Mouse (Mus musculus) gastrocnemius, postnatal 25 days (tissue): ENCODE results near the gene D930020B18Rik. TPM values are rescaled to one million over a fixed set of nuclear protein-coding genes. Genes with fewer than 3 reads are reported as not detected.

ENCODE experiments used
- DNase-seq: peaks from one replicate; pipeline ENCODE4 v3.0.0; 2022
- total RNA-seq, 2 experiments: library from RNA; stranded (reverse); gene quantifications; 1 replicate in 1 of 2; 2 replicates in 1 of 2; pipeline ENCODE4 v1.2.3; 2021

D930020B18Rik gene
- total RNA-seq, 2 experiments from 2014 or later: not detected

- no peak for DNase-seq
Observed at GRCm38 (mm10) chr10:121639573-121639972, 1.8 kb upstream of the D930020B18Rik start.

DNA sequence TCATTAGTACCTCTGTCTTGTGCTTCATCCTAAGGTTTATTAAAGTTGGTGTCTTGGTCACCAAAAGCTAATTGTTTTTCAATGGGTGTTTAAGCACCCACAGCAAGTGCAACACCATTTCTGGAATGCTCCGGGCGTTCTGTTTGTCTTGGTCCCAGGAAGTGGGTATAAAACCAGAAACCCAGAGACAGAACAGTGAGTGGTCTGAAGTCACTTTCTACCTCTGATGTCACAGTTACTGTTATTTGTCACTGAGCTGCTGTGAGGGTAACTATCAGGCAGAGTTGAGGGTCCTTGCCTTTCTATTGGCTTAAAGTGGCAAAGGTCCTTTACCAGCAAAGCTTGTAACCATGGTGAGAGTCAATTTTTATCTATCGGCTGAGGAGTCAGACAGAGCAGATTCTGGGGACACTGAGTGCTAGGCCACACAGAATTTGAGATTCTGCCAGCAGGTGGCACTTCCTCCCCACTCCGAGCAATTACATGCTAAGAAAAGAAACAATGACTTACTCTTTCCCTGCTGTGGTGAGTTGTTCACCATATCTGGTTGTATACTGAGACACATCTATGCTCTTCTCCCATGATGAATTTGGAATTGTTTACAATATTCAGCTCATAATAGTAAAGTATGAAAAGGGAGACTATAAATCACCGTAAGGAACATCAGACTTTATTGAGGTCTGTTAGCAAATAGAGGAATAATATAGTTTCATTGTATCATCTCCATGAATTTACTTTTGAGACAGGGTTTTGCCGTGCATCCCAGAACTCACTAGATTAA lies 1.0 kb upstream of the D930020B18Rik start:
- no peak for DNase-seq

- DNase-seq: no peak
Observed at GRCm38 (mm10) chr10:121640944-121641271, 480 bp upstream of the D930020B18Rik start.

DNA sequence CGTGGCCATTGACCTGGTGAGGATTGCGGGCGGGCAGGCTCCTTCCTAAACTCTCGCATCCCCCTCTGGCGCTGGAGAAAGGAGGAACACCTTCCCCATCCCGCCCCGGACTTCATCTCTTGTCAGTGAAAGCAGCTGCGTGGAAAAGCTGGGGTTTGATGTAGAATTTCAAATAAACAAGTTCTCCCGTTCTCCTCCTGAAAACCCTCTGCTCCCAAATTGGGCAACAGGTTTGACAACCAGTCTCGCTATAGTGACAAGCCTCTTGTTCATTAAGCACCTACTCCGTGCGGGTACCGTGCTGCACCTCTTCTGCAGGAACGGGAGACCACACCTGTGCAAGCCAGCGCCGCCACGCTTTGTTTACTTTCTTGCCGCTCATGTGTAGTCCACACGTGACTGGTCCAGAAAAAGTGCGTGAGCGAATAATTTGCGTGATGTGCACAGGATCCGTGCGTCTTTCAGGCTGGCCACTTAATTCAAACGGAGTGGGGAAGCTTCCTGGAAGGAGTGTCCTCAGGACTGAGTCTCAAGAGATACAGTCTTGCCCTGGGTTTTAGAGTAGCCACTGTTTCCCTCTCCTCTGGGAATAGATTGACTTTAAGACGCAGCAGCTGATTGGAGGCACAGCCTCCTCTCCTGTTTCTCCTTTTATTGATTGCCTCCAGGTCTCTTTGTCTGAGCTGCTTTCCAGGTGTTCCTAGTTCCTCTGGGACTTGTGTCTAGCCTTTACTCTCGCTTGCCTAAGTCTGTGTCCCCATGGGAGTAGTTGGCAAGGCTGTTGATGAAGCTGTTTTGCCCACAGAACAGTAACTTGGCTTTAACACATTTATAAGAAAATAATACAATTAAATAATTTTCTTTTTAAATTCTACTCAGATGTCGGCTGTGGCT lies 913 bp downstream of the D930020B18Rik start:
- no peak for DNase-seq

DNA sequence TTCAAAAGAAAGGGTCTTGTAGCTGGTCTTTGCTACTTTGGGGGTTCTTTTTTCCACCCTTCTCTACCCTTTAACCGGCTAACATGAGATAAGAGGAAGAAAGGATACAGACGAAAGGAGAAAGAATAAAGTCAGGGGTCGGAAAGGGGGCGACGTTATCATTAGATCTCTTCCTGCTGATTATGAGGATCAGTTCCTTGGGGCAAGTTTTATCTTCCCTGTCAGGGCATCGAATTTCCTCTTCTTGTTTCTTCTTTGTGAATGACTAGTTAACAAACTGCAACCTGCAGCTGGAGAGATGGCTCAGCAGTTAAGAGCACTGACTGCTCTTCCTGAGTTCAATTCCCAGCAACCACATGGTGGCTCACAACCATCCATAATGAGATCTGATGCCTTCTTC lies 4.9 kb downstream of the D930020B18Rik start:
- no peak for DNase-seq

GRCm38 (mm10) chr10:121653079-121653478 lies 11.7 kb downstream of the D930020B18Rik start:
- DNase-seq: no peak

GRCm38 (mm10) chr10:121655907-121656306 lies 14.5 kb downstream of the D930020B18Rik start:
- DNase-seq: no peak

DNA sequence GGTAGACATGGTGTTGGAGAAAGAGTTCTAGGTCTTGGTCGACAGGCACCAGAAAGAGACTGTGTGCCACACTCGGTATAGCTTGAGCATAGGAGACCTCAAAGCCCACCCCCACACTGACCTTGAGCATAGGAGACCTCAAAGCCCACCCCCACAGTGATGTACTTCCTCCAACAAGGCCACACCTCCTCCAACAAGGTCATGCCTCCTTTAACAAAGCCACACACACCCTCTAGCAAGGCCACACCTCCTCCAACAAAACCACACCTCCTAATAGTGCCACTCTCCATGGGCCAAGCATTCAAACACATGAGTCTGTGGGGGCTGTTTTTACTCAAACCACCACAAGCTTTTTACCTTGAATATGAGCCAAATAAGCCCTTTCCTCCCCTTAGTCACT lies 21.3 kb downstream of the D930020B18Rik start:
- DNase-seq: no peak

GRCm38 (mm10) chr10:121663599-121663998 lies 22.2 kb downstream of the D930020B18Rik start:
- no peak for DNase-seq

GRCm38 (mm10) chr10:121665631-121666145 lies 24.3 kb downstream of the D930020B18Rik start:
- DNase-seq: no peak

- DNase-seq: no peak
Observed at GRCm38 (mm10) chr10:121669103-121669502, 27.7 kb downstream of the D930020B18Rik start.

DNA sequence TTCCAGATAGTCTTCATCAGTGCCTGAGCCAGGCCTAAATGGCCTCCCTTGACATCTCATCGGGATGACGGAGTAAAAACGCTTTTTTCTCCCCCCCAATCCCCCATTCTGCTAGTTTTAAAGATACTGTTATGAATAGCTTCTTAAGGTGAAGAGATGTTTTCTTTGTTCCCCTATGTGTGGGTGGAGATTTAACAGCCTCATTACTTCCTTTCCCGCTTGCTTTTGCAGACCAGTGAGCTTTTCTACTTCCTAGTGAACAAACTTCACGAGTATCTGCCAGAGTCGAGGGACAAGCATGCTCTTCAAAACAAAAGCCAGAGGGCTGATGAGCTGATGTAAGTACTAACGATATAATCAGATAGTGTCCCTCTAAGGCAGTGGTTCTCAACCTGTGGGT lies 35.6 kb downstream of the D930020B18Rik start:
- DNase-seq: no peak

DNA sequence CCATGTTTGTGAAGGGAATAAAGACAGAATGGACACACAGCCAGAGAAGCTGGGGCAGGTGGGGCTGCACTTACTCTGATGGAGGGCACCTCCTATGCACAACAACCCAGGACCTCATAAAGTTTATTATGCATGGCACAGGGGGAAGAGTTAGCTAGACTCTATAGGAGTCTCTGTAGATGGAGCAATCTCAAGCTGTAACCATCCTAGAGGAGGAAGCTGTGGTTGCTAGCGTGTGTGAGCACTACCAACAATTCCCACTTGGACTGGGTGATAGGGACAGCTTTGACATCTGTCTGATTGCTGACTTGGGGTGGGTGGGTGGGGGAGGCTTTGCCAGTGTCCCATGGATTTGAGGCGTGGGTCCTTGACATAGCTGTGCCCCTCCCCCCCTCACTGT lies 39.5 kb downstream of the D930020B18Rik start:
- DNase-seq: no peak

- DNase-seq: no peak
Observed at GRCm38 (mm10) chr10:121682539-121682938, 41.2 kb downstream of the D930020B18Rik start.

- no peak for DNase-seq
Observed at GRCm38 (mm10) chr10:121686153-121686660, 44.8 kb downstream of the D930020B18Rik start.

- no peak for DNase-seq
Observed at GRCm38 (mm10) chr10:121687511-121687910, 46.1 kb downstream of the D930020B18Rik start.

- peak; percentile 76 for DNase-seq
Observed at GRCm38 (mm10) chr10:121689591-121690314, 48.4 kb downstream of the D930020B18Rik start.

DNA sequence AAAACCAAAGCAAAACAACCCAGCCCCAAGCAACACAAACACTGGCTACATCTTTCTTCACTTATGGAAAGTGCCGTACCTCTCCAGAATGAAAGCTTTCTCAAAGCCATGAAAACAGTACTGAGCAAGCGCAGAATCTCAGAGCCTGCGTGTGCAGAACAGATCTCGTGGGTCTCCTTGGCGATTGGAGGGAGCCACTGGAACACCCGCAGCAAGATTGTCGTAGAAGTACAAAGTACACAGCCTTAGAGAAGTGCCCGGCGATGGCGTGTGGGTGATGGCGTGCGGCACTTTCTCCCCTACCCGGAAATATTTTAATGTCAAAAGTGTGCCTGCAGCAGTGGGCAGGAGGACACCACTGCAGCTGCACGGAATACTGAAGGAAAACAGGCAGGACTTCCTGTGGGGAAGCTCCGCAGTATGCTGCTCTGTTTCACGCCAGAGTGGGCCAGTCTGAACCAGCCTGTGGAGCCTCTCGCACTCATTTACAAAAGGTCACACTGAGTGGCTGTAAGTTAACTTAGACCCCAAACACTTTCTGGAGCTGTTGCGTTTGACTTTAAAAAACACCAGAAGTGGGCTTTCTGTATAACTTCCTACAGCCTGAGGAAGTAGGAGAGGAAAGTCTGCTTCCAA lies 51.7 kb downstream of the D930020B18Rik start:
- no peak for DNase-seq

GRCm38 (mm10) chr10:121694567-121694966 lies 53.2 kb downstream of the D930020B18Rik start:
- DNase-seq: no peak

GRCm38 (mm10) chr10:121701296-121702248 lies 60.2 kb downstream of the D930020B18Rik start:
- DNase-seq: no peak
